Mouse (Mus musculus): ENCODE results near the gene Bach2. TPM values are rescaled to one million over a fixed set of nuclear protein-coding genes. Genes with fewer than 3 reads are reported as not detected.

The Bach2 gene
- total and polyA plus RNA-seq, 2 experiments from 2014 or later, result 2.1 to 2.4 TPM

DNA sequence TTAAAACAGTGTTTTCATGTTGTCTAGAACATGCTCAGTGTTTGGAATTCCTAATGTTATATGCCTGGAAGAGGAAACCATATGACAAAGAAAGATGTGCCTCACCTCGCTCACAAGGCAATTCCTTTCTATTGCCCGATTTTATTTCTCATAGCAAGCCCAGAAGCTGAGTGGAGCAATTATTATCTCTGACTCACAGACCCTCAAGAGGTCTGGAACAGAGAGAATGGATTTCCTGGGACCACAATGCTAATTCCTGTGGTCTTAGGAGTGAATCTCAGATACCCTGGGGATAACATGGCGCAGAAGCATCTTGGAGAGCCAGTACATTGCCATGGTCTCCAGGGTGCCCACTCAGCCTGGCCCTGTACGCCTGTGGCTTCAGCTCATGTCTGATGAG is 330.4 kb downstream of the Bach2 start:
- Histone ChIP-seq H3K4me3 (ENCODE audit: low read depth, low read length) (no peak overlapping the region), H3K27me3 (ENCODE audit: control insufficient read depth, insufficient read depth, low read length) (no peaks in the 10 kb centered on the region), H3K4me1 (ENCODE audit: control insufficient read depth, insufficient read depth) (no peaks in the 10 kb centered on the region), H3K27ac (ENCODE audit: low read depth) (no peak overlapping the region), H3K9ac (replicated peaks; ENCODE audit: low read depth, low read length) (no peak overlapping the region), H3K36me3 (replicated peaks; ENCODE audit: control insufficient read depth, insufficient read depth, low read length) (no peaks in the 10 kb centered on the region), H3K4me2 (ENCODE audit: low read depth, low read length) (no peak overlapping the region), H3K9me3 (replicated peaks; ENCODE audit: control insufficient read depth, low read length) (no peaks in the 10 kb centered on the region)
- ATAC-seq (ENCODE audit: insufficient read depth, low read depth) (no peak), DNase-seq (ENCODE audit: low spot score) (no peak)
- TF ChIP-seq EP300 (IDR thresholded peaks at IDR 0.05; ENCODE audit: low read depth) (no peak), CTCF (IDR thresholded peaks at IDR 0.05; ENCODE audit: low read depth) (no peak)
- WGBS, result 75% methylated on average over 4 of the region's 4 CpGs

DNA sequence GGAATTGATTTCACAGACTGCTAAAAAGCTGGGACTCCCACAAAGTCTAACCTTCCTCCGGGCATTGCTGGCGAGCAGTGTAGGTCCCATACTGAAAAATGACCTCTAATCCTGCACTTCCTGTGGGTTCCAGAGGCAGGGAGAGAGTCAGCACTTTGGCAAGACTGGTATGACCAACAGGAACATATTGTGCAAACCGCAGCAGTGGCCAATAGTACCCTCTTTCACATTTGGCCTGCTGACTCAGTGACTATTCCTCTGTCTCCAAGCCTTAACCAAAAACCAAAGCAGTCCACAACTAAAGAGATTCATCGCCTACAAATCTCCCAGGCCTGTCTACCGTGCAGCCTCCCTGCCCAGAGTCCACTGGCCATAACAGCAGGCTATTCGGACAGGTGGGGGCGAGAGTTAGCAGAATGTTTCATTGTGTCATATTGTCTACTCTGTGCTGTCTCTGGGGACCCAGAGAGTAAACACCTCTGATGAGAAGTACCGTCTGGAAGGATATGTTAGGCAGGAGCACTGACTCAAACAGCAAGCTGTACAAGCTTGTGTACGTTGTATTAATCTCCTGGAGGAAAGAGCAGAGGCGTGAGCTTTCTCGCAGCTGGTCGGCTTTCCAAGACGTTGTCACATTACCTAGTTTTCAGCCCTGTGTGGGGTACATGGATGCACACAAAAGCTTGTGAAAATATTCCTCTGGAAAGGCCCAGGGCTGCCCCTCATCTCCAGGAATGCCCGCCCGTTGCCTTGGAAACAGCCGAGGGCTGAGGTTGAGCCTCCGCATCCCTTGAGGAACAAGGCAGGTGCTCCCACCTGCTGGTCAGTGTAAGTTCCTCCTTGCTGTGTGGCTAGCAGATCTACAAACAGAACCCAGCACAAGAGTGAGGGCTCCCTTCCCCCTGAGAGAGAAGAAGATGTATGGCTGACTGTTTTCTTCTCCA is 331.7 kb downstream of the Bach2 start:
- no peak for ATAC-seq (ENCODE audit: insufficient read depth, low read depth)
- Histone ChIP-seq H3K27ac (ENCODE audit: low read depth) (no peak overlapping the region), H3K4me1 (ENCODE audit: control insufficient read depth, insufficient read depth) (no peaks in the 10 kb centered on the region), H3K4me2 (ENCODE audit: low read depth, low read length) (no peak overlapping the region), H3K9ac (replicated peaks; ENCODE audit: low read depth, low read length) (no peak overlapping the region), H3K36me3 (replicated peaks; ENCODE audit: control insufficient read depth, insufficient read depth, low read length) (no peaks in the 10 kb centered on the region), H3K27me3 (ENCODE audit: control insufficient read depth, insufficient read depth, low read length) (no peaks in the 10 kb centered on the region), H3K9me3 (replicated peaks; ENCODE audit: control insufficient read depth, low read length) (no peaks in the 10 kb centered on the region), H3K4me3 (ENCODE audit: low read depth, low read length) (no peak overlapping the region)
- 69% methylated on average over 17 of the region's 17 CpGs for WGBS
- DNase-seq (ENCODE audit: low spot score), result no peak
- no peak for TF ChIP-seq CTCF (IDR thresholded peaks at IDR 0.05; ENCODE audit: low read depth)
- TF ChIP-seq EP300 (IDR thresholded peaks at IDR 0.05; ENCODE audit: low read depth), result no peak

DNA sequence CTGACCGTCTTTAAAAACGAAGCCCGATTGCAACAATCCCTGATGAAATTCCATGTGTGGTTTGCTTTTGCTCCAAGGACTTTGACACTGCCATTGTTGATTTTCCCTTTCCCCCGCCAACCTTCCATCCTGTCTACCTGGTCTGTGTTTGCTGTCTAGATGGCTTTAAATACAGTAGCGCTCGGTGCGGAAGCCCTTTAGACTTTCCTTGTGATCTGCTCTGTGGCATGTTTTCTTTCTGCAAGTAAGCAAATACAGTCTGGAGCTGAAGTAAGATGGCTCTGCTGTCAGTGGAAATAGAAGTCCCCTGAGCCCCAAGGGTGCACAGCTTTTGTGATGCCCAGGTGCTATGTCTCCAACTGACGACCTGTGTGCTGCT is 332.3 kb downstream of the Bach2 start:
- no peak overlapping the region for H3K9ac ChIP-seq (replicated peaks; ENCODE audit: low read depth, low read length)
- no peaks in the 10 kb centered on the region for H3K27me3 ChIP-seq (ENCODE audit: control insufficient read depth, insufficient read depth, low read length)
- 76% methylated on average over 8 of the region's 8 CpGs for WGBS
- peaks cover 1% of the 10 kb centered on the region; the same call in 1 of the 2 replicates for H3K36me3 ChIP-seq (replicated peaks; ENCODE audit: control insufficient read depth, insufficient read depth, low read length)
- no peak overlapping the region for H3K4me2 ChIP-seq (ENCODE audit: low read depth, low read length)
- no peaks in the 10 kb centered on the region for H3K4me1 ChIP-seq (ENCODE audit: control insufficient read depth, insufficient read depth)
- no peak overlapping the region for H3K27ac ChIP-seq (ENCODE audit: low read depth)
- ATAC-seq (ENCODE audit: insufficient read depth, low read depth) (no peak), DNase-seq (ENCODE audit: low spot score) (no peak)
- no peaks in the 10 kb centered on the region for H3K9me3 ChIP-seq (replicated peaks; ENCODE audit: control insufficient read depth, low read length)
- H3K4me3 ChIP-seq (ENCODE audit: low read depth, low read length), result no peak overlapping the region
- TF ChIP-seq CTCF (IDR thresholded peaks at IDR 0.05; ENCODE audit: low read depth) (no peak), EP300 (IDR thresholded peaks at IDR 0.05; ENCODE audit: low read depth) (no peak)

DNA sequence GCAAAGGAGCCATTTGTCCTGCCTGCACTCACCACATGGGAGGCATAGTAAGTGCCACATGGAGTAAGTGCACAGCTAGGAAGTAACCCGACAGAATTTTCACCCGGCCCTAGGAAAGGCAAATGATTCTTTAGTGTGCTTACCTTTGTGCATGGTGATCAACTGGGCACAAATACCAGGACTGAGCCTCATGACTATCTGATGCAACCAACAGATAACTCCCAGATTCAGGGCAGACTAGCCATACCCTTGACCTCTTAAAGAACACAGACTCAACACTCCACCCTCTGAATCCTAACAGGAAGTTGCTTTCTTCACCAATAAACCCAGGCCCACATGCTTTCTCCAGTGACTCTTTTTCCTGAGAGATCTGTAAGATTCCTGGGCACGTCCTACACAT is 332.8 kb downstream of the Bach2 start:
- TF ChIP-seq CTCF (IDR thresholded peaks at IDR 0.05; ENCODE audit: low read depth), result no peak
- TF ChIP-seq EP300 (IDR thresholded peaks at IDR 0.05; ENCODE audit: low read depth), result no peak
- 49% methylated on average over 3 of the region's 3 CpGs for whole genome bisulfite sequencing

DNA sequence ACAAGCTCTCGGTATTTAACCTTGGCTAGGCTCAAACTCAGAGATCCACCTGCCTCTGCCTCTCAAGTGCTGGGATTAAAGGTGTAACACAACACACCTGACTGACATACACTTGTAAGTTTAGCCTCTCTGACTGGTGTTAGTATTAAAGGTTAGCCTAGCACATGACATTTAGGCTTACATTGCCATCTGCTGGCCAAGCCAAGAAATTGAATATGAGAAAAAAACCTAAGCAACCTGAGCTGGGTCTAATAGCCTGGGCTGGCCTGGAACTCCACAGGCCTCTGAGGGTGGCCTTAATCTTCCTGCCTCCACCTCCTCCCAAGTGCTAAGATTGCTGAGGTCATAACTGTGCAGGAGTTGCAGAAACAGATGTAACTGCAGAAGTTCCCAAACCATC is 333.5 kb downstream of the Bach2 start:
- TF ChIP-seq CTCF (IDR thresholded peaks at IDR 0.05; ENCODE audit: low read depth) (peak; percentile 79), EP300 (IDR thresholded peaks at IDR 0.05; ENCODE audit: low read depth) (no peak)
- WGBS, result 50% methylated on average over 1 of the region's 1 CpGs
- H3K9me3 ChIP-seq (replicated peaks; ENCODE audit: control insufficient read depth, low read length), result no peaks in the 10 kb centered on the region
- no peak overlapping the region for H3K27ac ChIP-seq (ENCODE audit: low read depth)
- no peak overlapping the region for H3K9ac ChIP-seq (replicated peaks; ENCODE audit: low read depth, low read length)
- ATAC-seq (ENCODE audit: insufficient read depth, low read depth) (peak; percentile 53), DNase-seq (ENCODE audit: low spot score) (peak; percentile 72)
- no peak overlapping the region for H3K4me2 ChIP-seq (ENCODE audit: low read depth, low read length)
- H3K27me3 ChIP-seq (ENCODE audit: control insufficient read depth, insufficient read depth, low read length), result no peaks in the 10 kb centered on the region
- H3K4me3 ChIP-seq (ENCODE audit: low read depth, low read length), result no peak overlapping the region
- peaks cover 13% of the 10 kb centered on the region; the same call in 1 of the 2 replicates for H3K36me3 ChIP-seq (replicated peaks; ENCODE audit: control insufficient read depth, insufficient read depth, low read length)
- no peaks in the 10 kb centered on the region for H3K4me1 ChIP-seq (ENCODE audit: control insufficient read depth, insufficient read depth)

More for the DNA sequence above, 332.8 kb downstream of the Bach2 start:
- H3K27me3 ChIP-seq (ENCODE audit: control insufficient read depth, insufficient read depth, low read length), result no peaks in the 10 kb centered on the region
- H3K9me3 ChIP-seq (replicated peaks; ENCODE audit: control insufficient read depth, low read length), result no peaks in the 10 kb centered on the region
- no peak overlapping the region for H3K4me3 ChIP-seq (ENCODE audit: low read depth, low read length)
- H3K27ac ChIP-seq (ENCODE audit: low read depth), result no peak overlapping the region
- no peak for DNase-seq (ENCODE audit: low spot score)
- no peaks in the 10 kb centered on the region for H3K4me1 ChIP-seq (ENCODE audit: control insufficient read depth, insufficient read depth)
- no peak for ATAC-seq (ENCODE audit: insufficient read depth, low read depth)
- H3K4me2 ChIP-seq (ENCODE audit: low read depth, low read length), result no peak overlapping the region
- H3K9ac ChIP-seq (replicated peaks; ENCODE audit: low read depth, low read length), result no peak overlapping the region
- peaks cover 6% of the 10 kb centered on the region; the same call in 1 of the 2 replicates for H3K36me3 ChIP-seq (replicated peaks; ENCODE audit: control insufficient read depth, insufficient read depth, low read length)

All from heart, postnatal 0 days (tissue).